Mouse (Mus musculus) gastrocnemius, postnatal 14 days (tissue): Measurements from ENCODE around the gene Olah. TPM values are rescaled to one million over a fixed set of nuclear protein-coding genes. Genes with fewer than 3 reads are reported as not detected.

Experiments used
- total RNA-seq, 2 experiments: library from RNA; stranded (reverse); gene quantifications; 2 replicates each; pipeline ENCODE4 v1.2.3; 2021

The Olah gene
- total RNA-seq, 2 experiments from 2014 or later, result not detected

Other genes with a start within 250 kb of the Olah start
- gene Nmt2, start 113.0 kb downstream of the Olah start, total RNA-seq, result 1 to 10 TPM; 7.4 to 9.6 TPM
- 1 to 10 TPM; 5.2 to 5.6 TPM for gene Rpp38, start 64.6 kb downstream of the Olah start, total RNA-seq
- under 1 TPM; 0.43 to 0.64 TPM for gene Acbd7, start 61.0 kb downstream of the Olah start, total RNA-seq
- not detected for gene Meig1, start 25.4 kb upstream of the Olah start, total RNA-seq
- 1 to 10 TPM; 2.0 to 2.2 TPM for gene Dclre1c, start 26.9 kb upstream of the Olah start, total RNA-seq
- gene Suv39h2, start 77.8 kb upstream of the Olah start, total RNA-seq, result 1 to 10 TPM in 1 of 2 experiments, under 1 TPM in 1; 0.78 to 1.6 TPM
- 1 to 10 TPM; 1.1 to 1.2 TPM for gene Gm45902, start 115.6 kb upstream of the Olah start, total RNA-seq
- gene Hspa14, start 115.6 kb upstream of the Olah start, total RNA-seq, result 10 to 100 TPM; 14.8 to 16.1 TPM
- 10 to 100 TPM; 22.1 to 24.0 TPM for gene Cdnf, start 115.8 kb upstream of the Olah start, total RNA-seq
- 1 to 10 TPM; 5.1 to 7.3 TPM for gene Fam107b, start 173.3 kb upstream of the Olah start, total RNA-seq